Mouse (Mus musculus): ENCODE results near the gene Magee2. TPM values are rescaled to one million over a fixed set of nuclear protein-coding genes. Genes with fewer than 3 reads are reported as not detected.

Magee2 gene
- polyA plus RNA-seq (2012; rRNA removed; ENCODE audit: low replicate concordance) = 0.04 and 0.10 TPM in 2 replicates

DNA sequence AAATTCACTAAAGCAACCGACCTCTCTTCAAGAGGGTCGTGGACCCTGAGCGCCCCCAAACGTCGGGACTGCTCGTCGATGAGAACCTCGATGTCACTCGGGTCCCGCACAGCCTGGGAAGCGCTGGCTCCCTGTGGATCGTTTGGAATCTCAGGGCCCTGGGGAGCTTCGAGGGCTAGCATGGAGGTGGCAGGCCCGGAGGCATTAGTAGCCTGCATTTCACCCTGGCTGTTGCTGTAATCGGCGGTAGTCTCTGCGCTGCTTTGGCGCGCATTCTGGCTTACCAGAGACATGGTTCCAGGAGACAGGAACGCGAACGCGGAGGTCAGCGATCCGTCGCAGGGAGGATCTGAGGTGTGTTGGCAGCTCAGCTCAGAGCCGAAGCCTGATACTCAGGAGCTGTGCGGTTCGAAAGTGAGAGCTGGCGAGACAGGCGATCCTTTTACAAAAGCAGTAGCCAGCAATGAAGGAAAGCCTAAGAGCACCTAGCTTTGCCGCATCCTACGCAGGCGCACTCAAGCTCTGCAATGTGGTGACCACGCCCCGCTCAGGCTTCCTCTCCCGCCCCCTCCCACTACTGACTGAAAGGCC lies at the start of gene Magee2:
Gene Magee2 (minus strand): TSS at position 517 of the 591 bp plus-strand sequence.

Other genes starting within 250 kb of the Magee2 start
- 0.46 and 2.2 TPM in 2 replicates for gene Zdhhc15, start 186.2 kb downstream of the Magee2 start, polyA plus RNA-seq (2012; rRNA removed; ENCODE audit: low replicate concordance)
- 6.0 and 15.9 TPM in 2 replicates for gene Pbdc1, start 222.5 kb upstream of the Magee2 start, polyA plus RNA-seq (2012; rRNA removed; ENCODE audit: low replicate concordance)

Data from subcutaneous adipose tissue, adult 2 months (tissue).